Mouse (Mus musculus) embryonic fibroblast, embryonic 13.5 days (primary cell): ENCODE measurements around the gene Serpinh1. TPM values are rescaled to one million over a fixed set of nuclear protein-coding genes. Genes with fewer than 3 reads are reported as not detected.

Experiments used
- H3K27ac ChIP-seq: 2 replicates; pipeline ENCODE4 v1.5.1; 2012; ENCODE audit warnings: low read length, control low read depth, inconsistent platforms; ENCODE audit not compliant: insufficient read depth
- H3K4me1 ChIP-seq: 2 replicates; pipeline ENCODE4 v1.6.1; 2011; ENCODE audit warnings: low read length; ENCODE audit not compliant: control insufficient read depth, insufficient read depth
- H3K4me3 ChIP-seq: 2 replicates; pipeline ENCODE4 v1.5.1; 2011; ENCODE audit warnings: mild to moderate bottlenecking, control low read depth, low read length; ENCODE audit not compliant: insufficient read depth
- CTCF ChIP-seq: IDR thresholded peaks from 2 replicates; pipeline ENCODE4 v1.5.1; 2011; ENCODE audit warnings: mild to moderate bottlenecking, control low read depth, low read length, moderate library complexity, borderline replicate concordance; ENCODE audit not compliant: insufficient read depth
- POLR2A ChIP-seq: IDR thresholded peaks from 2 replicates; pipeline ENCODE4 v1.6.1; 2011; ENCODE audit warnings: low read depth, mild to moderate bottlenecking, control low read depth, low read length, moderate library complexity
- polyA plus RNA-seq: library from polyadenylated mRNA; stranded (reverse); fragments of >200 nt; gene quantifications from 2 replicates; pipeline ENCODE4 v1.2.4, GENCODE M21; 2011; ENCODE audit warnings: low read depth; ENCODE audit not compliant: missing spikeins, insufficient read length

Gene Serpinh1
- polyA plus RNA-seq, 1 experiment = 2,700 TPM

DNA sequence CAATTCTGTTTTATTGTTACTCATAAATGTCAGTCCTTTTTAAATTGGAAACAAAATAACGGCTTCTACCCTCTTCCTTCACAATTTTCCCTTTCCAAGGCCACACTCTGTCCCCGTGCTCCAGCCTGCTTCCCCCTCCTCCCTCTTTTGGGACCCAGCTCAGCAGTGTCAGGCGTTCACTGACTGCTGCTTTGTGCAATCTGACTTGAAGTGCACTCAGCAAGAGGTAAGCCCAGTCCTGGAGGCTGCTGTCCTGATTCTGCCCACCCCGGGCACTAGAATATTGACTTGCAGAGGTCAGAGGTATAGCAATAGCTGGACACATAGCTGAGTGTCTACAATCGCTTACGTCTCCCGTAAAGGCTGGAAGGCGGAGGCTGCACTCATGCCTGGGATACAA is 39.8 kb downstream of the Serpinh1 start:
- Histone ChIP-seq H3K27ac (no peak overlapping the region), H3K4me1 (no peaks in the 10 kb centered on the region), H3K4me3 (no peak overlapping the region)
- TF ChIP-seq POLR2A (no peak), CTCF (no peak)

DNA sequence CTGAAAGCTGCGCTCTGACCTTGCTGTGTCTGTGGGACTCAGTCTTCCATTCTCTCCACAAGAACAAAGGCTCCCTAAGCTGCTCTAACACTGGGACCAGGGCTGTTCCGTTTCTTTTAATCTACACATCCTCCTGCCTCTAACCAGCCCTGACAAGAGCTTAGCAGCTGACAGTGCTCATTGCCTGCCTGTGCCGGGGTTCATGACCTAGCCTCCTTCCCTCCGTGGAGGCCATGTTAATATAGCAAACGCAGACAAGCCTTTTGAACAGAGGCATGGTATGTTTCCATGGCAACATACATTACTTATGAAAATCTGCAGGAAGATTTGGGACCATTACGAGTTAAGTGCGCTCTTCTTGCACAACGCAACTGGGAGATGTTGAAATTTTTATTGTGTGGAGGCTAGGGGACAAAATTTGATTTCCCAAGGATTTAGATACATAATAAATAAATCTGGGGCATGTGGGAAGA is 40.3 kb downstream of the Serpinh1 start:
- Histone ChIP-seq H3K27ac (no peak overlapping the region), H3K4me3 (no peak overlapping the region), H3K4me1 (no peaks in the 10 kb centered on the region)
- TF ChIP-seq POLR2A (no peak), CTCF (no peak)

DNA sequence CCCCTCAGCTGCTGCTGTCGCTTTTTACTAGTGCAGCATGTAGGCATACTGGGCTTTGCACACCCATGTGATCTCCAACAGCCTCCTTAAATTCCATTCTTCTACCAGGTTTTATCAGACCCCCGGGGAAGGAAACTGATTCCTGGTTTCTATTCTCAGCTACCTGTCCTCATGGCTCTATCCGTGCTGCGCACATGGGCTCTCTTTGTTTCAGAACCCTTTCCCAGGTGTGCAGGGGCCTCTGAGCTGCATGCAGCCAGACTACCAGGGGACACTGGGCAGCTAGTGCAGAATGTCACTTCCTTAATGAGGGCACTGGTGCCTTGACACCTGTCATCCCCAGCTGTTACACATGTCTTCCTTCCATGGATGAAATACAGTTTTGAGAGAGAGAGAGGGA is 41.0 kb downstream of the Serpinh1 start:
- no peaks in the 10 kb centered on the region for H3K4me1 ChIP-seq
- no peak overlapping the region for H3K4me3 ChIP-seq
- no peak overlapping the region for H3K27ac ChIP-seq
- TF ChIP-seq POLR2A = no peak

DNA sequence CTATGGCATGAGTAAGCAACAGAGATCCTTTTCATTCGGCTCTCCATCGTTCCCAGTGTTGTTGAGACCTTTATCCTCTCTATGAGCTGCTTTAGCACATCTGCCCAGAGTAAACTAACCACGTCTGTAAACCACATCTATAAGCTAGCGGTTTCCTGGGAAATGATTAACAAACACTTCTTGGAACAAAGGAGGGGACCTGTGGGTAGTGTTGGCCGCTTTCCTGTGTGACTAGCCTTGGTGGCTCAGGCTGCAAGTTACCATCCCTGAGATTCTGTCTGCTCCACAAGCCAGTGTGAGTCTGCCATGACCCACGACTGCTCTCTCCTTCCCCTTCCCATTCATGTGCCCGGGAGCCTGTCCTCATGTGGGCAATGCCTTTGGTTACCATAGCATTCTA is 41.6 kb downstream of the Serpinh1 start:
- TF ChIP-seq POLR2A = no peak

DNA sequence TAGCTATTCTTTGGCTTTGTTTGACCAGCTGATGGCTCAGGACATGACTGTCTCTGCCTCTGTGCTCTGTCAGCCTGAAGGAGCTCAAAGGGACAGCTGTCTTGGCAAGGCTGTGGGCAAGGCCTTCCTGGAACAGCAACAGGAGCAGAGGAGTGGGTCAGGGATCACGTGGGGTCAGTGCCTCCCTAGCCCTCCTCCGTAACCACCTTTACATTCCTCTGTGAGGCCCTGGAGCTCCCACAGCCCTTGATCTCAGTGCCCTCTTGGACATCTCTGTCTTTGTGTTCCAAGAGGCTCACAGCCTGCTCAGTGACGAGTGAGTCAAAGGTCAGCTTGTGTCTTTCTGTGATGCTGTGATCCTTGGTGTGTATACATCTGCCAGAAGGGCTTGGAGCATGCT is 46.4 kb downstream of the Serpinh1 start:
- H3K4me1 ChIP-seq = peaks cover 14% of the 10 kb centered on the region
- H3K4me3 ChIP-seq = no peak overlapping the region
- no peak for TF ChIP-seq CTCF
- no peak for TF ChIP-seq POLR2A
- H3K27ac ChIP-seq = no peak overlapping the region

More for the DNA sequence above, 41.6 kb downstream of the Serpinh1 start:
- peaks cover 5% of the 10 kb centered on the region; the same call in 1 of the 2 replicates for H3K4me1 ChIP-seq
- H3K27ac ChIP-seq = no peak overlapping the region
- no peak overlapping the region for H3K4me3 ChIP-seq

DNA sequence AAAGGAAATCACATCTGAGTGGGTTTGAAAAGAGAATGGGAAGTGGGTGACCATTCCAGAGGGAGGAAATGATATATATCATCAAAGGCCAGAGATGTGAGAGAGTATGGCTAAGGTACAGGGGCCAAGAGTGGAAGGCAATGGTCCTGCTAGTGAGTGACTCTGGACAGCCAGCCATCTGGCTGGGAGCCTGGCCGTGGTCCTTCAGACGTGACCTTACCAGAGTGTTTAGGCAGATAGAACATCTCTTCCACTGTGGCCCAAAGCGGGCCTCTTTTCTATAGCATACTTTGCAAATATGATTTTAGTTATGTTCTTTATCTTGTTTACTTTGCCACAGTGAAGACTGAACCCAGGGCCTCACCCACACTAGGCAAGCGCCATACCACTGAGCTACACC is 47.4 kb downstream of the Serpinh1 start:
- Histone ChIP-seq H3K4me1 (peaks cover 14% of the 10 kb centered on the region), H3K27ac (no peak overlapping the region), H3K4me3 (no peak overlapping the region)
- TF ChIP-seq POLR2A (no peak), CTCF (no peak)

DNA sequence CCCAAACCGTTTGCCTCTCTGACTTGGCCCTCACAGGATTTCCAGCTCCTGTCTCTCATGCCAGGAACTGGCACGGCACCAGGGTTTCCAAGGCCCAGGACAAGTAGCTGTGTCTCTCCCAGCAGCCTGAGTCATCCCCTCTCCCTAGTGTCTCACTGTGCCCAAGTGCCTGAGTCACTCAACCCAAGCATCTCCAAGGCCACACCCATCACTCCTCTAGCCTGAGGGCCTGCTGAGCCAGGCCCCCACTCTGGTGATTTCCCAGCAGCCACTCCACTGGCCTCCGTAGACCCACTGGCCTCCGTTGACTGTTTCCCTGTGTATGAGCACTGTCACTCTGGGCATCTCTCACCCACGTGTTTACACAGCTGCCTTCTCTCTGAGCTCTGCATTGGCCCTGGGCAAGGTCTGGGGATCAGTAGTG is 48.1 kb downstream of the Serpinh1 start:
- Histone ChIP-seq H3K27ac (peak overlapping the region; percentile 63), H3K4me3 (no peak overlapping the region), H3K4me1 (peaks cover 14% of the 10 kb centered on the region)

DNA sequence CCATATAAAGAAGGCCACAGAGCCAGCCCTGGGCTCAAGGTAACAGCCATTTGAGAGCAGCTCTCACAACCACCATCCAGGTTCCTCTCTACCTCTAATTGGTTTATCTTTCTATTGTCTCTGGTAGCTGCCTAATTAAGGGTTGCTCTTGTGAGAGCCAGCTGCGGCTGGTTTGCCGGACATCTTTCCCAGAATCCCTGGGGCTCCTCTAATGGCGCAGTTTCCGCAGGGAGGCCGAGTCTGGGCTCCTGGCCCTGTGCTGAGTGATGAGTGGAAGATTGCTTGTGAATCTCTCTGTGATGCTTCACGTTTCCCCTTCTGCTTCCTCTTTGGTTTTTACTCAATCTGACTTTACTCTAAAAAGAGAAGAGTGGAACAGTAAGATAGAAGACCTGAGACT is 49.0 kb downstream of the Serpinh1 start:
- no peak for TF ChIP-seq CTCF
- no peak for TF ChIP-seq POLR2A
- Histone ChIP-seq H3K4me1 (peaks cover 14% of the 10 kb centered on the region), H3K4me3 (no peak overlapping the region), H3K27ac (peak overlapping the region; percentile 63)

More for the DNA sequence above, 48.1 kb downstream of the Serpinh1 start:
- TF ChIP-seq POLR2A (no peak), CTCF (no peak)

DNA sequence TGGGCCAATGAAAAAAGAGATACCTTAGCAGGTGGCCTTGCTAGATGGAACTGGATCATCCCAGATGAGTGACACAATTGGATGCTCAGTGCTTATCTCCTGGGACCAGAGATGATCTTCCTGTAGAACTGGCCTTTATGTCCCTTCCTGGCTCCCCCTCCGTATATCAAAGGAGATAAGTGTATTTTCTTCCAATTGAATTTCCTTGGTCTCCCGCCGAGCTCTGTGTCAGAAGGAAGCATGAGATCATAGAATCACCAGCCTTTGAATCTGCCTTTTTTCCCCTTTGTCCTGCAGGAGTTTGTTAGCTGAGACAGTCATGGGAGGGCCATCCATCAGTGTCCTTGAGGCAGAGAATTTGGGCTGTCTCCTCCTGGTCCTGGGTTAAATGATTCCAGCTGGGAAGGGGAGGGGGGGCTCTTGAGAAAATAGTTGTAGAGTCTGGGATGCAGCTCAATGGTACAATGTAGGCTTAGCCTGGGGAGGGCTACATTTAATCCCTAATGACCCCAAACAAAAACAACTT is 52.3 kb downstream of the Serpinh1 start:
- H3K4me3 ChIP-seq = no peak overlapping the region
- H3K27ac ChIP-seq = no peak overlapping the region
- no peak for TF ChIP-seq CTCF
- TF ChIP-seq POLR2A = no peak
- peaks cover 6% of the 10 kb centered on the region; the same call in 1 of the 2 replicates for H3K4me1 ChIP-seq

Other genes with a start within 250 kb of the Serpinh1 start
- gene Uvrag, start 212.1 kb downstream of the Serpinh1 start, polyA plus RNA-seq = 40.2 and 40.8 TPM in 2 replicates
- 2.9 and 4.7 TPM in 2 replicates for gene Dgat2, start 170.5 kb downstream of the Serpinh1 start, polyA plus RNA-seq
- gene Mogat2, start 114.6 kb downstream of the Serpinh1 start, polyA plus RNA-seq = 7.4 and 11.0 TPM in 2 replicates
- 52.9 and 77.8 TPM in 2 replicates for gene Map6, start 85.8 kb downstream of the Serpinh1 start, polyA plus RNA-seq
- gene Gdpd5, start 28.2 kb upstream of the Serpinh1 start, polyA plus RNA-seq = 12.0 and 12.6 TPM in 2 replicates
- gene Klhl35, start 112.8 kb upstream of the Serpinh1 start, polyA plus RNA-seq = not detected in 2 replicates
- gene Rps3, start 130.5 kb upstream of the Serpinh1 start, polyA plus RNA-seq = 1,504 and 1,592 TPM in 2 replicates
- 6.4 and 6.6 TPM in 2 replicates for gene Arrb1, start 182.2 kb upstream of the Serpinh1 start, polyA plus RNA-seq